Mouse (Mus musculus): ENCODE measurements around the gene Cdk16.
"Not testable (repeated sequence)": the region's sequence is repeated elsewhere in the genome, so short reads cannot be mapped to it uniquely, and the experiment has no call there.

Gene Cdk16

DNA sequence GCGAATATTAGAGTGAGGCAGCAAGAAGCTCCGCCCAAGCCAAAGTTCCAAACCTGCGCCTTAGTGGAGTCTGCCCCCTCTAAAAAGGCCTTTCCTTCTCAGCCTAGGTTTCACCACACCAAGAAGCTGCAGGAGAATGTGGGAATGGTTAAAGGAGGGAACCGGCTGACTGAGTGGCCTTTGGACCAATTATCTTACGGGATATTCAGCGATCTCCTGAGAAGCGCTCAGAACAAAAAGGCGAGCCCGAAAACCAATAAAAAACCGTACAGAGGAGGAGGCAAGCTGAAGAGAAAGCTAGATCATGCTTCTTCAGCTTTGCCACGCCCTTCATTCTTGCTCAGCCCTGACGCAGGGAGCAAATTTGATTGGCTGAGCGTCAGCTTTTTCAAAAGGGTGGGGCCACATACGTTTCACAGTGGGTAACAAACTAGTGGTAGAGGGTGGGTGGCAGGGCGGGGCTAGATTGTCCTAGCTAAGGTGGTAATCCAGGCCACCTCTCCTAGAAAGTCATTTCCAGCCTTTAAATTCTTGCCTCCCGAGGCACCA is at the start of gene Cdk16:
Gene Cdk16 (plus strand): TSS at position 436 of the 549 bp plus-strand sequence.
- peak; percentile 79 for DNase-seq (ENCODE audit: extremely low read depth, insufficient read length, low spot score)

DNA sequence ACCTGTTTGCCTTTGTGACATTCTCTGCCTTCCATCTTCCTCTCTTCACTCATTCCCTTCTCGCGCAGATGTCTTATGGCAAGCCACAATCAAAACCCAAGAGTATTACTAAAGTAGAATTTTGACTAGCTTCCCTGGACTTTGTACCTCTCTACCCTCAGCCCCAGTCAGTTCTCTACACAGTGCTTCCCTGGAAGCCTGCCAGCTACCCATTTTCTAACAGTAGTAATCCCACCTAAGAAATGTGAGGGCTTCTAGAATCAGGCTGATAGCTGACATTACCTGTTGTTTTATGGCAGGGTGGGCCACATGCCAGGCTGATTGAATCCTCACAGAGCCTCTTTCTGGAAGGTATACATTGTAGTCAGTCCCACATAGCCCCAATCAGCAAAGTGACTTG is 49.6 kb upstream of the Cdk16 start:
- no peak for DNase-seq (ENCODE audit: extremely low read depth, insufficient read length, low spot score)

GRCm38 (mm10) chrX:20644780-20645179 is 43.0 kb upstream of the Cdk16 start:
- no peak for DNase-seq (ENCODE audit: extremely low read depth, insufficient read length, low spot score)

GRCm38 (mm10) chrX:20657593-20657992 is 30.2 kb upstream of the Cdk16 start:
- peak; percentile 8 for DNase-seq (ENCODE audit: extremely low read depth, insufficient read length, low spot score)

DNA sequence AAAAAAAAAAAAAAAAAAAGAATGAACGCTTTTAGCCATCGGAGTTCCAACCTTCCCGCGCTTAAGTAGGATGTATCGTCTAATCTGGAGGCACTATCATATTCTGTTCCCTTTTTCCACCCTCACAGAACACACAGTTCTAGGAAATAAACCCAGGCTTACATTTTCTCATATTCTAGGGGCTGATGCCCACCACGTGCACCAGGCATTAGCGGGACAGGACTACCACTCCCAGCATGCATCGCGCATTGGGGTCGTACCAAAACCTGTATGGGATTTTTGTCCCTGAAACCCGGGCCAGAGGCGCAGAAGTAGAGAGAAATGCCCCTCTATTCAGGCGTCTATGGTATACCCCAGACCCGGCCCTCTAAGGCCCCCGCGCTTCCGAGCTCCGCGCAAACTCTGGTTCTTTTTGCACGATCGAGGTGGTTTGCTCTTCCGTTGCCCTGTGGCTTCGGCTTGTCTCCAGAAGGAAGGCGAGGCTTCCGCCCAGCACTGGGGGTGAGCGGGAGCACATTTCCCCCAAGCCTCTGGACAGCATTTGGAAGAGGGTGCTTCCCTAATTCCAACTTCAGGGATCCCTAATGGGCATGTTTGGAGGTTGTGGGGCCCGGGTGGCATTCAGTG is 29.6 kb upstream of the Cdk16 start, which contains the start of gene Uba1:
Gene Uba1 (plus strand): TSS at position 301 of the 627 bp plus-strand sequence.
- peak; percentile 79 for DNase-seq (ENCODE audit: extremely low read depth, insufficient read length, low spot score)

- DNase-seq (ENCODE audit: extremely low read depth, insufficient read length, low spot score), result peak; percentile 58
Measured at GRCm38 (mm10) chrX:20658891-20659406, 28.8 kb upstream of the Cdk16 start.

- DNase-seq (ENCODE audit: extremely low read depth, insufficient read length, low spot score), result no peak
Measured at GRCm38 (mm10) chrX:20662317-20662715, 25.4 kb upstream of the Cdk16 start.

DNA sequence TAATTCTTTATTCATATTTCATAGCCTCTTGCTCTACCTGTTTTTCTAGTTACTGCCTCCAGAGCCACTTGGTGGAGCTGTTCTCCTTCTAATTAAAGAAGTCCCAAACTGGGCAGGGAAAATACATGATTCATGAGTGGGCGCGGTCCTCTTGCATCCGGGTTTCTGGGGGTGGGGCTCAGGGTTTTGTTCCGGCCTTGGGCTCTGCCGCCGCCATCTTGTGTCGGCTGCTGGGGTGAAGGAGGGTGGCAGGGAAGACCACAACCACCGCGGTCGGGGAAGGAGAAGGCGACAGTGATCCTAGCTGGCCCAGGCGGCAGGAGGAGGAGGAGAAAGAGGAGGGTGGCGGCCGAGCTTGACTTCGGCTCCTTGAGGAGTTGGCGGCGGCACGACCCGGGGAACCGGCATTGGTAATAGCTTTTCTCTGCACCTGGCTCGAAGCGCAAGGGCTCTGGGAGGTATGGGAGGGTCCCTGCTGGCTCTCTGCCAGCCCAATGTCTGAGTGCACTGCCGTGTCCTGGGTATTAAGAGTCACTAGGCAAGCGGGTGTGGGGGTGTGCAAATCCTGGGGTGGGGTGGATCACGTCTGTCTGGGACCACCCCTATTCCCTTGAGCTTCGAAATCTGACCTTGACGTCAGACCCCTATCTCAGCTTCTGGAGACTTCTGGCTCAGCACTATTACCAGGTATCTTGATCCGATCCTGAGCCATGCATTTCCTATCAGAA is 24.9 kb upstream of the Cdk16 start:
- peak; percentile 80 for DNase-seq (ENCODE audit: extremely low read depth, insufficient read length, low spot score)

DNA sequence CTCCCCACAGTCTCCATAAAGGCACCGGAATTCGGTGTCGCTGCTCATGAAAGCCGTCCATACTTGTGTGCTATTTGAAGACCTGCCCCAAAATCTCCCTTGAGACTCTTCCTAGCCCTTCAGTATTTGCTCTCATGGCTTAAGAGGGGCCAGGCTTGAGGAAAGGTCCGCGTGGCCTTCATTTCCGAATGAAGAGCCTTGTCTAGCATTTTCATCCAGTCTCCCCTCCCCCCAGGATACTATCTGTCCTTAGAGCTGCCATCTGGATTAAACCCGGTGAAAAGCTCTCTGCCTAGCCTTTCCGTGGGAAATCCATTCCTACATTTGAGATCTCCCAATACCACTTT is 24.3 kb upstream of the Cdk16 start:
- DNase-seq (ENCODE audit: extremely low read depth, insufficient read length, low spot score), result no peak

DNA sequence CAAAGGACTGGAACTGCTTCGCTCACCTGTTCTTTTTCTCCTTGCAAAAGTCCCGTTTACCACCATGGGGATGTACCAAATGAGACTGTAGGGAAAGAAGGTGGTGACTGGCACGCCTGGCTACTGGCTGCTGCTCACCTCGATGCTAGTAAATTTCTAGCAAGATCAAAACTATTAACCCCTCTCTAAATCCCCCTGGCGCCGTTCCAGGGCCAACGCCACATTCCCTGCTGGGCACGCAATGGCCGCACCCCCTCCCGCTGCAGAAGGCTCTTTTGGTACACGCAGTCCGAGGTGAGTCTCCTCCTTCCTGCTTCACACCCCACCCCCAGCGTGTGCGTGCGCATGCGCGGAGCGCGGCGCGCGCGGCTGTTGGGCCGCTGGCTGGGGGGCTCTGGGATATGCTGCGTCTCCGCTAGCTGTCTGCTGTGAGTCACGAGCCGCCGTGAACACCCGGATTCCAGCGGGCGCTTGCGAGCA is 354 bp downstream of the Cdk16 start:
- DNase-seq (ENCODE audit: extremely low read depth, insufficient read length, low spot score), result peak; percentile 97

DNA sequence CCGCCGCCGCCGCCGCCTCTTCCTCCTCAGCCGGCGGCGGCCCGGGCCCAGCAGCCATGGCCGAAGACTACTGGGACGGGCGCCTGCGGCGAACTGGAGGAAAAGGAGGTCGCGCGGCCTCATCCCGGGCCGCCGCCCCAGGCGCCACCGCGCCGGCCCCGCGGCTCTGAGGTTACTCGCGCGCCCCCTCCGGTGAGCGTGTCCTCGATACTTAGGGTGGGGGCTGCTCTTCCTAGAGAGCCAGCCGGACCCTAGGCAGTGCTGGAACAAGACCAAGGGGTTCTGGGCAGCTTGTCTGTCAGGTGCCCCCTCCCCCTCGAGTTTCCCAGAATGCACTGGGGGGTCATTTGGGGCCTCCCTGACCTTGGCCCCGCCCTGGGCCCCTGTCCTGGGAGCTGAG is 861 bp downstream of the Cdk16 start:
- DNase-seq (ENCODE audit: extremely low read depth, insufficient read length, low spot score), result peak; percentile 74

GRCm38 (mm10) chrX:20691566-20691965 is 3.8 kb downstream of the Cdk16 start:
- DNase-seq (ENCODE audit: extremely low read depth, insufficient read length, low spot score), result no peak

- no peak for DNase-seq (ENCODE audit: extremely low read depth, insufficient read length, low spot score)
Measured at GRCm38 (mm10) chrX:20692616-20693015, 4.9 kb downstream of the Cdk16 start.

- no peak for DNase-seq (ENCODE audit: extremely low read depth, insufficient read length, low spot score)
Measured at GRCm38 (mm10) chrX:20695842-20696241, 8.1 kb downstream of the Cdk16 start.

DNA sequence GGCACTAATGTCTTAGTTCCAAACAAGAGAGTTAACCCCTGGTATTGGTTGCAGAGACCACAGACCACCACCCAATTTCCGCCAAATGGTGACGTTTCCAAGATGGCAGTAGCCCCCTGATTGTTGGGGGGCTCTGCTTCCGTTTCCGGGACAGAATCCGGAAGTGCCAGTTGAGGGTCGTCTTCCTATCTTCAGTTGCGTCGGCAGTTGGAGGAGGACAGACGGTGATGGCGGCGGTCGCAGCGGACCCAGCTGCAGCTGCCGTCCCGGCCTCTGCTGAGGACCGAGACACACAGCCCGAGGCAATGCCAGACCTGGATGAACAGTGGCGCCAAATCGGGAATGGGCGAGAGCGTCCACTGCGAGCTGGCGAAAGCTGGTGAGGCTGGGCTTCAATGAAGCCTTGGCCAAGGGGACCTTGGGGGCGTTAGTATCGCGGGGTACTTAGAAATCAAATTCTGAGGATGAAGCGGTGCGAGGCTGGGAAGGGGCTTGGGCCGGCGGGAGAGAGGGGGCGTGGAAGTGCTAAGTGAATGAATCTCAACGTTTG is 16.1 kb downstream of the Cdk16 start, which contains the start of gene Usp11:
Gene Usp11 (plus strand): TSS at position 166 of the 550 bp plus-strand sequence.
- DNase-seq (ENCODE audit: extremely low read depth, insufficient read length, low spot score), result no peak

- DNase-seq (ENCODE audit: extremely low read depth, insufficient read length, low spot score), result peak; percentile 88
Measured at GRCm38 (mm10) chrX:20704295-20705082, 16.7 kb downstream of the Cdk16 start.

DNA sequence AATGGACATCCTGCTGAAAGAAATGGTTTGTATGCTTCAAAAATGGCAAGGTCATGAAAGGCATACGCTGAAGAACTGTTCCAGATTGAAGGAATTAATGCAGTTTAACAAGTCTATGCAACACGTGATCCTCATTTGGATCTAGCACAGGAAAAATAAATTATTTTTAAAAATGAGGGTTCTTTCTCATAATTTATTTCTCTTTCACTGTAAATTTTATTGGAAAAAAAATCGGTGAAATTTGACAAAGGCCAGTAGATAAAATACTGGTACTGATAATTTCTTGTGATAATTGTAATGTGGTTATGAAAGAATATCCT is 17.3 kb downstream of the Cdk16 start:
- DNase-seq (ENCODE audit: extremely low read depth, insufficient read length, low spot score), result no peak

DNA sequence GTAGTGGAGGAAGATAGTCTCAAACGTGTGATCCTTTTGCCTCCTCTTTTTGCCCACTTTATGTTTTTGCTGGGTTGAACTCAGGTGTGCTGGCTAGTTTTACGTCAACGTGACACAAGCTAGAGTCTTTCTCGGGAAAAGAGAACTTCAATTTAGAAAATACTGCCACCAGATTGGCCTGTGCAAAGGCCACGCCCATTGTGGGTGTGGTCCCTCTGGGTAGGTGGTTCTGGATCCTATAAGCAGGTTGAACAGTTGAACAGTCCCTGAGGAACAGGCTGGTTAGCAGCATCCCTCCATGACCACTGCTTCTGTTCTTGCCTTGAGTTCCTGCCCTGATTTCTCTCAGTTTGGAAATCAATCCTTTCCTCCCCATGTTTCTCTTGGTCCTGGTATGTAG is 40.9 kb downstream of the Cdk16 start:
- DNase-seq (ENCODE audit: extremely low read depth, insufficient read length, low spot score), result no peak

DNA sequence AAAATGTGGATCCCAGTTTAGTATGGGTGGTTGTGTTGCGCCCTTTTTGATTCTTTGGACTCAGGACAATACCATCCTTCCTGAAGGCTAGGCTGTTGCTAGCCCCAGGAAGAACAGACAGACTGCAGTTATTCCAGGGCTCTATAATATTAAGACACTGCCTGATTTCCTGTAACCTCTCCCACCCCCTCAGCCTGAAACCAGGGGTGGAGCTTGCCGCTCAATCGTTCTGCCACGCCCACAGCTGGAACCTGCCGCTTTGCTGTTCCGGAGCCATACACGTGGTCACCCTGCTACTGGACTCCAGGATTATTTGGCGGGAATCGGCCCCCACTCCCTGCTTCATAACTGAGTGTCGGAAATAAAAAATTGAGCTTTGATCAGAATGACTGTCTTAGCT is 42.3 kb downstream of the Cdk16 start:
- not testable (repeated sequence) for DNase-seq (ENCODE audit: extremely low read depth, insufficient read length, low spot score)

- no peak for DNase-seq (ENCODE audit: extremely low read depth, insufficient read length, low spot score)
Measured at GRCm38 (mm10) chrX:20736479-20736878, 48.7 kb downstream of the Cdk16 start.

- DNase-seq (ENCODE audit: extremely low read depth, insufficient read length, low spot score), result no peak
Measured at GRCm38 (mm10) chrX:20748829-20749228, 61.1 kb downstream of the Cdk16 start.
